ENCODE assay signal across 8 mouse cellular contexts in the genomic region with DNA sequence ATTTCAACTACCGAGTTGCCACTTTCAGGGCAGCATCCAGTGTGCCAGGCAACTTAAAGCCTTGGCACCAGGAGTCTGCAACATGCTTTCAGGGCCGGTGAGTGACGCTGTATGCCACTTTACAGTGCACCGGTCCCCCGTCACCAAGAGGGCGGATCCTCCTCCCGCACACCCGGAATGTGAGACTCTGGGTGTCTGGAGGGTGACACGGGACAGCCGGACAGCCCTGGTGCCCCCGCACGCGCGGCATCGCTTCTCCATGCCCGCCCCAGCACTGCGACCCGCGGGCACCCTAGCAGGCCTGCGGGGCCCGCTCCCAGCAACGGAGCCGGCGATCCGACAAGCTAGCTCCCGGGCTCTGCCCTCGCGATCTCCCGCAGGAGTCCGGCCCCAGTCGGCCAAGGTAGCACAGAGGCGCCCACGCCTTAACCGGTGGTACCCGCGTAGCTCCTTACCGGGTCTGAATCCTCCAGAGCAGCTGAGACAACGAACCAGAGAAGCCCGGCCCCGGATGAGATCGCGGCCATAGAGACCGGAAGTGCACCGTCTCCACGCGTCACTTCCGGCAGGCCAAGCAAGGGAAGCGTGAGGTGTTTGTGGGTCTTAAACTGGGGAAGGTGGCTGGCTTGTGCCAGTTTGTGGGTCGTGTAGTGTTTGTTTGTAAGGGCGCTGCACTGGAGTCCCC. TPM values are rescaled to one million over a fixed set of nuclear protein-coding genes. Genes with fewer than 3 reads are reported as not detected.
DNase-seq lines count a peak whose midpoint lies in the region; ATAC-seq and TF ChIP-seq lines count a peak whose summit lies in the region.

Gene Zcchc9, minus strand, starts transcription at position 551 of the 685 bp plus-strand sequence.

- ATAC-seq in kidney, embryonic 15.5 days (replicated peaks; ENCODE audit: low FRiP score) = peak; percentile 99
- ATAC-seq in monocyte, adult 5-6 weeks (replicated peaks; ENCODE audit: insufficient number of reproducible peaks, low FRiP score, low TSS enrichment, poor library complexity, severe bottlenecking) = peak; percentile 98

- TF ChIP-seq POLR2A in bone marrow macrophage, adult 2 months (IDR thresholded peaks at IDR 0.05; ENCODE audit: borderline replicate concordance, low read depth, low read length) = 0 out of 2 replicates have a peak, but pooled peaks have one; percentile 6
- TF ChIP-seq POLR2A in embryonic fibroblast, embryonic 13.5 days (IDR thresholded peaks at IDR 0.05; ENCODE audit: low read depth, low read length) = peak; percentile 94

- DNase-seq in A20 (ENCODE audit: low read depth, low spot score) (peak; percentile 93), liver (peak; percentile 86)
- peak; percentile 96 for DNase-seq in heart, embryonic 10.5 days (ENCODE audit: low spot score)
- peak; percentile 81 to 90 for DNase-seq in spleen, postnatal 4 days (ENCODE audit: low spot score in 2 of 2)

- H3K27ac ChIP-seq in bone marrow macrophage, adult 2 months (ENCODE audit: insufficient read depth, low read depth, low read length) = peak within 1 kb of the TSS; percentile 75
- H3K27ac ChIP-seq in embryonic fibroblast, embryonic 13.5 days (ENCODE audit: insufficient read depth, low read length) = peak within 1 kb of the TSS; percentile 72
- H3K27ac ChIP-seq in heart, embryonic 10.5 days = peak within 1 kb of the TSS; percentile 98
- peak within 1 kb of the TSS; percentile 92 for H3K27ac ChIP-seq in kidney, embryonic 15.5 days

- peak within 1 kb of the TSS; percentile 94 for H3K9ac ChIP-seq in kidney, embryonic 15.5 days

- H3K27me3 ChIP-seq in heart, embryonic 10.5 days (ENCODE audit: insufficient read depth, poor library complexity, severe bottlenecking) = no peaks in the 10 kb centered on the region
- H3K27me3 ChIP-seq in kidney, embryonic 15.5 days = no peaks in the 10 kb centered on the region

- peaks cover 18% of the 10 kb centered on the region for H3K36me3 ChIP-seq in heart, embryonic 10.5 days
- peaks cover 19% of the 10 kb centered on the region for H3K36me3 ChIP-seq in kidney, embryonic 15.5 days

- WGBS in heart, embryonic 10.5 days = under 1% methylated on average over 50 of the region's 50 CpGs
- WGBS in kidney, embryonic 15.5 days = under 1% methylated on average over 50 of the region's 50 CpGs

- no peaks in the 10 kb centered on the region for H3K9me3 ChIP-seq in heart, embryonic 10.5 days
- no peaks in the 10 kb centered on the region for H3K9me3 ChIP-seq in kidney, embryonic 15.5 days (replicated peaks)

- peak within 1 kb of the TSS; percentile 66 for H3K4me2 ChIP-seq in kidney, embryonic 15.5 days

- H3K4me3 ChIP-seq in bone marrow macrophage, adult 2 months (ENCODE audit: insufficient read depth, low read length) = peak within 1 kb of the TSS; percentile 90
- H3K4me3 ChIP-seq in embryonic fibroblast, embryonic 13.5 days (ENCODE audit: insufficient read depth, low read length) = peak within 1 kb of the TSS; percentile 59
- H3K4me3 ChIP-seq in heart, embryonic 10.5 days = peak within 1 kb of the TSS; percentile 95
- peak within 1 kb of the TSS; percentile 86 for H3K4me3 ChIP-seq in kidney, embryonic 15.5 days (replicated peaks)

- H3K4me1 ChIP-seq in bone marrow macrophage, adult 2 months (ENCODE audit: control insufficient read depth, insufficient read depth, low read length) = peaks cover 3% of the 10 kb centered on the region
- H3K4me1 ChIP-seq in embryonic fibroblast, embryonic 13.5 days (ENCODE audit: control insufficient read depth, insufficient read depth, low read length) = no peaks in the 10 kb centered on the region; the same call in 1 of the 2 replicates
- H3K4me1 ChIP-seq in heart, embryonic 10.5 days = peaks cover 5% of the 10 kb centered on the region
- peaks cover 9% of the 10 kb centered on the region for H3K4me1 ChIP-seq in kidney, embryonic 15.5 days

- no peak for TF ChIP-seq CTCF in bone marrow macrophage, adult 2 months (IDR thresholded peaks at IDR 0.05; ENCODE audit: low read depth, low read length)
- peak; percentile 14; the same call in 1 of the 2 replicates for TF ChIP-seq CTCF in embryonic fibroblast, embryonic 13.5 days (IDR thresholded peaks at IDR 0.05; ENCODE audit: borderline replicate concordance, insufficient read depth, low read length)

RNA-seq across cellular contexts. Expression of gene Zcchc9, which starts in this region (rescaled TPM):
- 26.1 and 27.1 TPM in 2 replicates for polyA plus RNA-seq in bone marrow macrophage, adult 2 months (2012; ENCODE audit: insufficient read depth, insufficient read length, missing spikeins)
- polyA plus RNA-seq in embryonic fibroblast, embryonic 13.5 days (2011; ENCODE audit: insufficient read length, low read depth, missing spikeins) = 29.8 and 31.4 TPM in 2 replicates
- 25.1 and 25.6 TPM in 2 replicates for polyA plus RNA-seq in heart, embryonic 10.5 days (2016; fragmentation: Nextera tagmentation; extraction: Ambion mirVana)
- polyA plus RNA-seq in kidney, embryonic 15.5 days (2015; fragmentation: Nextera tagmentation; extraction: Ambion mirVana) = 34.4 and 38.1 TPM in 2 replicates
- total RNA-seq in monocyte, adult 5-6 weeks (2017) = 56.4 to 71.3 TPM (median 63.0 TPM) in 3 replicates

Comparison
In these comparisons a context has a peak if more than half of its experiments do, and no peak if none do; other contexts are left out.
1. Peak in every context shown above with its lines: DNase-seq, ATAC-seq, H3K4me3 ChIP-seq and H3K27ac ChIP-seq.